Mouse (Mus musculus) neural tube, embryonic 13.5 days (tissue): ENCODE results near the gene Cxcl12. TPM values are rescaled to one million over a fixed set of nuclear protein-coding genes. Genes with fewer than 3 reads are reported as not detected.

Source experiments
- ATAC-seq: fragments of 200-750 bp; cut with Nextera tagmentation; 2 replicates; pipeline ENCODE4 v1.8.0; 2017; ENCODE audit warnings: low read depth, mild to moderate bottlenecking, moderate TSS enrichment, moderate library complexity
- H3K27ac ChIP-seq: fragments of 300-500 bp; sonication (generic); replicated peaks from 2 replicates; pipeline ENCODE4 v1.5.1; 2015; ENCODE audit warnings: moderate library complexity, mild to moderate bottlenecking, inconsistent platforms
- H3K27me3 ChIP-seq: fragments of 300-500 bp; sonication (generic); 2 replicates; pipeline ENCODE4 v1.6.1; 2015; ENCODE audit warnings: mild to moderate bottlenecking, inconsistent platforms
- H3K36me3 ChIP-seq: fragments of 300-500 bp; sonication (generic); 2 replicates; pipeline ENCODE4 v1.6.1; 2015; ENCODE audit warnings: mild to moderate bottlenecking, inconsistent platforms
- H3K4me1 ChIP-seq: fragments of 300-500 bp; sonication (generic); replicated peaks from 2 replicates; pipeline ENCODE4 v1.6.1; 2015; ENCODE audit warnings: inconsistent platforms
- H3K4me2 ChIP-seq: fragments of 300-500 bp; sonication (generic); 2 replicates; pipeline ENCODE4 v1.6.1; 2015; ENCODE audit warnings: inconsistent platforms, mild to moderate bottlenecking, moderate library complexity
- H3K4me3 ChIP-seq: fragments of 300-500 bp; sonication (generic); 2 replicates; pipeline ENCODE4 v1.5.1; 2015; ENCODE audit warnings: mild to moderate bottlenecking, inconsistent platforms
- H3K9ac ChIP-seq: fragments of 300-500 bp; sonication (generic); 2 replicates; pipeline ENCODE4 v1.6.1; 2015; ENCODE audit warnings: moderate library complexity, mild to moderate bottlenecking, inconsistent platforms
- H3K9me3 ChIP-seq: fragments of 300-500 bp; sonication (generic); 2 replicates; pipeline ENCODE4 v1.6.1; 2016; ENCODE audit warnings: inconsistent platforms
- WGBS: fragments of 180-500 bp; shearing (Covaris S2); methylation state at CpG from one replicate; pipeline ENCODE4 v1.1.7; 2015; 5-methylcytosine and 5-hydroxymethylcytosine counted together
- polyA plus RNA-seq: library from polyadenylated mRNA; unstranded; fragments of >200 nt; fragmentation: Nextera tagmentation; extraction: Ambion mirVana; gene quantifications from 2 replicates; pipeline ENCODE4 v1.2.1, GENCODE M21; 2015

The Cxcl12 gene
- polyA plus RNA-seq, 1 experiment from 2014 or later = 54.5 TPM

DNA sequence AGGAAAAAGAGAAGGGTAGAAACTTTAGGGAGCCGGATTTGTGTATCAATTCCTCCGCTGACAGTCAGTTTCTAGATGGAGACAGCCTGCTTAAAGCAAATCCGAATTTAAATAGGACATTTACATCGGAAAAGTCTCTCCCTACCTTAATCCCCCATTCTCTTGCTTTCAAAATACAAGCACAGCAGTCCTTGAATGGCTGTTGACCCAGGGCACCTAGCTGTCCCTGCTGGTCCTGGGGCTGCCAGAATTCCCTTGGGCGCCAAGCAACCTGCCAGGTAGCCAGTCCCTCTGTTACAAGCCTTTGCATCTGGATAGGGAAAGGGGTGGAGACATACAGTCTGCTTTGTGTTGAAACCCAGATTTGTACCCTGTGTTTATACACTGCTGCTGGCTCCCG lies 12.0 kb downstream of the Cxcl12 start:
- Histone ChIP-seq H3K4me3 (no peak overlapping the region), H3K9ac (no peak overlapping the region), H3K27me3 (peaks cover 23% of the 10 kb centered on the region), H3K36me3 (no peaks in the 10 kb centered on the region), H3K4me2 (no peak overlapping the region), H3K4me1 (peaks cover 9% of the 10 kb centered on the region), H3K27ac (no peak overlapping the region), H3K9me3 (no peaks in the 10 kb centered on the region)
- 38% methylated on average over 6 of the region's 6 CpGs for WGBS
- ATAC-seq = no peak

DNA sequence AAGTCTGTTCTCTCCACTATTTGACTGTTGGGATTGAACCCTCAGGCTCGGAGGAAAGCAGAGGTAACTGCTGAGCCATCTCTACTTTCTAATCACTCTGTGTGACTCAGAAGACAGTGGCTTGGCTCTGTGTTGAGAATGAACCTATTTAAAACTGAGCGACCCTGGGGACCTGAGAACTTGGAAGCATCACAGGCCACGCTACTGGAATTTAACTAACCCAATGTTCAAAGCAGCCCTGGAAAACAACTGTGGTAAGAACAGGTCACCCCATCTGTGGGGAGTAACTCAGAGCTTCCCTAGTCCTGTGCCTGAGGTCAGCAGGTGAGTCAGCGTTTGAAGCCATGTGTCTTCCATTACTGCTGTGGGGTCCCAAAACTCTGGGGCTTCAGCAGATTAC lies 17.0 kb downstream of the Cxcl12 start:
- Histone ChIP-seq H3K9ac (no peak overlapping the region), H3K4me2 (no peak overlapping the region), H3K36me3 (no peaks in the 10 kb centered on the region), H3K4me1 (no peaks in the 10 kb centered on the region), H3K27ac (no peak overlapping the region), H3K9me3 (no peaks in the 10 kb centered on the region), H3K4me3 (no peak overlapping the region), H3K27me3 (0 out of 2 replicates have a peak, but pooled peaks cover under 1% of the 10 kb centered on the region)
- 88% methylated on average over 4 of the region's 4 CpGs for WGBS
- no peak for ATAC-seq

DNA sequence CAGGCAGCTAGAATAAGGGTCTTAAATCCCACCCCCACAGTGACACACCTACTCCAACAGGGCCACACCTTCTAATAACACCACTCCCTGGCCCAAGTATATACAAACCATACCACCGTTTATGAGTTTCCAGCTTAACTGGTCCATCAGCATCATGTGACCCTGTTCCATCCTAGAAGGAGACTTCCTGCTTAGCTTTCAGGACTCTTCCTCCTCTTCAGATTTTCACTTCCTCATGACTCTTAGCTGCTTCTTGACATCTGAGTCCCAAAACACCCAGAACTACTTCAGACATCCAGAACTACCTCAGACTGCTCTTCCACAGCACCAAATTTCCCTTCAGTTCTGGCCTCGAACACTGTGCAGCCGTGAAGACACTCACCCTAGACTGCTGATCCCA lies 22.1 kb downstream of the Cxcl12 start:
- Histone ChIP-seq H3K9me3 (no peaks in the 10 kb centered on the region), H3K27ac (no peak overlapping the region), H3K4me3 (no peak overlapping the region), H3K4me1 (no peaks in the 10 kb centered on the region), H3K4me2 (no peak overlapping the region), H3K27me3 (no peaks in the 10 kb centered on the region), H3K36me3 (no peaks in the 10 kb centered on the region), H3K9ac (no peak overlapping the region)
- no peak for ATAC-seq
- 91% methylated on average over 3 of the region's 3 CpGs for WGBS

DNA sequence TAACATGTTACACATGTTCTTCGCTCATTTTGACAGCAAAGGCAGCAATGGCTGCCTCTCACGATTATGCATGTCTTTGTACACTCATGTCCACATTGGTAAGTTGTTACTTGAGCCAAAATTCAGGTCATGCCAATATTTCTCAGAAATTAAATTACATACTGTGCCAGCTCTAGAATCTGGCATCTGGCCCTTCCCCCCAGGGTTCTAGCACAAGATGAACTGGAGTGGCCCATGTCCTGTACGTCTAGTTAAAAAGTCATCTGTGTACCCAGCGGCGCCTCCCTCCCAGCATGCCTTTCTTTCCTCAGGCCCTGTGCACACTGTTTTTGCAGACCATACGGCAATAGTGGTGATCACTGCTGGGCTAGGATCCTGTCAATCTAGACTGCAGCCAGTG lies 23.4 kb downstream of the Cxcl12 start:
- Histone ChIP-seq H3K4me2 (no peak overlapping the region), H3K36me3 (no peaks in the 10 kb centered on the region), H3K9ac (no peak overlapping the region), H3K27me3 (no peaks in the 10 kb centered on the region), H3K9me3 (no peaks in the 10 kb centered on the region), H3K27ac (no peak overlapping the region), H3K4me1 (no peaks in the 10 kb centered on the region), H3K4me3 (no peak overlapping the region)
- ATAC-seq = no peak
- 93% methylated on average over 6 of the region's 6 CpGs for WGBS

DNA sequence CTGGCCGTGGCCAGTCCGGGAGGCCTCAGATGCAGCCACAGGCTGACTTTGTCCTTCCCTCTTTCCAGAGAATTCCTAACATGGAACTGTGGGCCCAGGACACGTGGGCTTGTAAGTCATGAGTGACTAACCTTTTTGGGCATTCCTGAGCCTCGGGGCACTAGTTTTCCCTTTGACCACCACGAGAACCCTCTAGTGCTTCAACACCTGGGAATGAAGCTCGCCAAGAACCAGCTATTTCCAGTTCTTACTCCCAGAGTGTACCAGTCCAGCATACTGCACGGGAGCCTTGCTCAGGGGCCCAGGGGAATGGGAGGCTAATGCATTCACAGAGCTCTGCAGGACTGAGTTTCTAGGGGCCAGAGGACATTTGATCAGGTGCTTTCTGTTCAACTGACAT lies 24.3 kb downstream of the Cxcl12 start:
- no peak overlapping the region for H3K27ac ChIP-seq
- no peak overlapping the region for H3K9ac ChIP-seq
- no peaks in the 10 kb centered on the region for H3K27me3 ChIP-seq
- no peaks in the 10 kb centered on the region for H3K4me1 ChIP-seq
- no peak overlapping the region for H3K4me3 ChIP-seq
- no peak overlapping the region for H3K4me2 ChIP-seq
- H3K36me3 ChIP-seq = no peaks in the 10 kb centered on the region
- 80% methylated on average over 7 of the region's 7 CpGs for WGBS
- ATAC-seq = no peak
- H3K9me3 ChIP-seq = no peaks in the 10 kb centered on the region

DNA sequence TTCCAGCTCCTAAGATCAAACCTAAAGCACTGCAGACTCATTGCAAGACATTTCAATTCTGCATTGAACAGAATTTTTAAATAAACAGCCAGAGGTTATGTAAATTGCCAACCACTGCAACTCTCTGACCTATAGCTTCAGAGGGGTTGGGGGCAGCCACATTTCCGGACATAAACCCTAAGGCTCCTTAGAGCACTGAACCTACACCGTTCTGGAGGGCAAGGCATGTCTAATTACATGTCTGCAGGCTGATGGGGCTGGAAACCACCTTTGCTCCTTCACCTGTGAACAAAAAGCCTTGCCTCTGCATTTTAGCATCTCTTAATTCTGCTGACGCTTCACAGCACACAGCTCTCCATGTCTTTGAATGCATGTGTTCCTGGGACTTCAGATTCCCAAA lies 26.9 kb downstream of the Cxcl12 start:
- Histone ChIP-seq H3K9me3 (no peaks in the 10 kb centered on the region), H3K27me3 (no peaks in the 10 kb centered on the region), H3K36me3 (no peaks in the 10 kb centered on the region), H3K4me2 (no peak overlapping the region), H3K4me1 (no peaks in the 10 kb centered on the region), H3K9ac (no peak overlapping the region), H3K4me3 (no peak overlapping the region), H3K27ac (no peak overlapping the region)
- ATAC-seq = no peak
- 87% methylated on average over 3 of the region's 3 CpGs for WGBS

DNA sequence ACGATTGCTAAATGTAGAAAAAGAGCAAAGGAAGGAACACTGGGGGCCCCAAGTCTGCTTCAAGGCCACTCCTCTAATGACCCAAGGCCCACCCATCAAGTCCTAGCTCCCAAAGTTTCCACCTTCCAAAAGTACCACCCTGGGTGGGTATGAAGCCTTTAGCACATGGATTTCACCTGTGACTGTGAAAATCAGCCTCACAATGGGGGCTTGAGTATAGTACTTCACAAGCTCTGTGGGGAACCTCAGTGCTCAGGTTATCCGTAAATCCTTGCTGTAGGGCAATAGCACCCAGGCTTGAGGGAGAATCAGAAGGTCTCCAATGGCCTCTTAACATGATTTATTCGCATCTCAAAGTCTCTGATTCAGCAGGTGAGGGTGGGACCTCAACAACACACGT lies 30.5 kb downstream of the Cxcl12 start:
- H3K9ac ChIP-seq = no peak overlapping the region
- no peak overlapping the region for H3K4me2 ChIP-seq
- no peak for ATAC-seq
- WGBS = 75% methylated on average over 4 of the region's 4 CpGs
- no peak overlapping the region for H3K4me3 ChIP-seq
- no peaks in the 10 kb centered on the region for H3K9me3 ChIP-seq
- no peak overlapping the region for H3K27ac ChIP-seq
- no peaks in the 10 kb centered on the region for H3K27me3 ChIP-seq
- no peaks in the 10 kb centered on the region for H3K4me1 ChIP-seq
- no peaks in the 10 kb centered on the region for H3K36me3 ChIP-seq

DNA sequence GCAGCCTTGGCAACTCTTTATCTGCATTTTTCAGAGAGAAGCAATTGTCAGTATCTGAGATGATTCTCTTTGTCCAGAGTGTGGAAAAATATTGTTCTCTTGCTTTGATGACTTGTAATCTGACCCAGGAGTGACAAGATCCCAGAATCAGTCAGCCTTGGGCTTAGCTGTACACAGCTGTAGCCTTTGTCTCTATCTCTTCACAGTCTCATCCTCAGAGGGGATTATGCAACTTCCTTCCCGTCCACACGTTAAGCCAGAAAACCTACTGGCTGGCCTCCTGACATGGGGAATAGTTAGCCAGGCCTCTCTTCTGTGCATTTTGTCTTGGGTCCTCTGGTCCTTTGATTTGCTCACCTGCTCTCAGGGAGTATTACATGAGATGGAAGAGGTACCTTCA lies 31.4 kb downstream of the Cxcl12 start:
- H3K4me2 ChIP-seq = no peak overlapping the region
- no peaks in the 10 kb centered on the region for H3K36me3 ChIP-seq
- H3K9me3 ChIP-seq = no peaks in the 10 kb centered on the region
- no peak overlapping the region for H3K9ac ChIP-seq
- no peak overlapping the region for H3K27ac ChIP-seq
- no peaks in the 10 kb centered on the region for H3K4me1 ChIP-seq
- WGBS = 47% methylated on average over 2 of the region's 2 CpGs
- no peak overlapping the region for H3K4me3 ChIP-seq
- H3K27me3 ChIP-seq = no peaks in the 10 kb centered on the region
- ATAC-seq = no peak

DNA sequence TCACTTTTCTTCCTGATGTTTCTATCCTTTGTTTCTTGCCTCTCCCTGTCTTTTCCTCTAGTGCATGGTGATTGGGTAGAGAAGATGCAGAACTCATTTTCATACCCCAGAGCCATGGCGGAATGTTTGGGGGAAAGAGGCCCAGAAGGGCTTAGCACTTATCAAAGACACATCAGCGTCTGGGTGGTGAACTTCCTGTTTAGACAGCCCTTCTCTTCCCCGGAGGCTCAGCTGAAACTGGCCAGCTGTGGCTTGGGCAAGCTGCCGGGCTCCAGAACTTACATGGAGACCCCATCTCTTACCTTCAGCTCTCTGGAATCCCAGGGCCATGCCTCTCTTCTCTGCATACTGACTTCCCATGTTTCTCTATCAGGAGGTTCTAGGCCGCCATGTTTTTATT lies 32.6 kb downstream of the Cxcl12 start:
- Histone ChIP-seq H3K27ac (no peak overlapping the region), H3K36me3 (no peaks in the 10 kb centered on the region), H3K4me3 (no peak overlapping the region), H3K9me3 (no peaks in the 10 kb centered on the region), H3K4me1 (no peaks in the 10 kb centered on the region), H3K9ac (no peak overlapping the region), H3K4me2 (no peak overlapping the region), H3K27me3 (no peaks in the 10 kb centered on the region)
- WGBS = 78% methylated on average over 5 of the region's 5 CpGs
- no peak for ATAC-seq

DNA sequence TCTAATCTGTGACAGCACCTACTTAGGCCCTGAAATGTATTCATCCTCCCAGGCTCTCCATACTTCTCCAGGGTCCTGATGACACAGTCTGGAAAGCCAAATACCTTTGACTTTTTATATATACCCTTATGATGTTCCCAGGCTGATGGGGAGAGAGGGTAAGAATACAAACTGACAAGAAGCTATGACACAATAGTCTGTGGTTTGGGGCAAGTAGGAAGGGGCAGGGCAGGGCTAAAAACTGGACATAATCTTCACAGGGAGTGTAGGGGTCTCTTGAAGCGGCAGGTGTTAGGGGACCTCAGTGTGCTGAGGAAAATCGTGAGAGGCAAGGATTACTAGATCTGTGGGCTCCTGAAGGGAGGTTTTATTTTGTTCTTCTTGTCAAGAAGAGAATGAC lies 33.1 kb downstream of the Cxcl12 start:
- H3K4me1 ChIP-seq = no peaks in the 10 kb centered on the region
- H3K9me3 ChIP-seq = no peaks in the 10 kb centered on the region
- no peak overlapping the region for H3K4me2 ChIP-seq
- no peak overlapping the region for H3K4me3 ChIP-seq
- no peak overlapping the region for H3K9ac ChIP-seq
- no peaks in the 10 kb centered on the region for H3K36me3 ChIP-seq
- H3K27me3 ChIP-seq = no peaks in the 10 kb centered on the region
- 93% methylated on average over 2 of the region's 2 CpGs for WGBS
- no peak for ATAC-seq
- H3K27ac ChIP-seq = no peak overlapping the region

DNA sequence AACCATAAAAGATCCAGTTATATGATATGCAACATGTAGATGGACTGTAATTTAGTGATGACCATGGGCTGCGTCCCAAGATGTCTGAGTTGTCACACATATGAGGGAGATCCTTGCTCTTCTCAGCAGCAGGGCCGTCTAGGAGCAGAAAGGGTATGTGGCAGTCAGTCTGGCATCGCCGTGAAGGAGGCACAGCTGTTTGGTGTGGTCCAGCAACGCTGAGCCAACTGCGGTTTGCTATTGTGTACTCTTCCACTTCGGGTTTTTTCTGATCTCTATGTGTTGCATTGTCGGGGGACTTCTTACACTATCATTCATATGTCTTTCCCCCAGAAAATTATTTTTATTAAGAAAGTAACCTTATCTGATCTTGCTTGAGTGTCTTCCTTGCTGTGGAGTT lies 33.5 kb downstream of the Cxcl12 start:
- H3K9me3 ChIP-seq = no peaks in the 10 kb centered on the region
- H3K9ac ChIP-seq = no peak overlapping the region
- no peaks in the 10 kb centered on the region for H3K4me1 ChIP-seq
- H3K27me3 ChIP-seq = no peaks in the 10 kb centered on the region
- no peak overlapping the region for H3K4me2 ChIP-seq
- no peak overlapping the region for H3K4me3 ChIP-seq
- no peaks in the 10 kb centered on the region for H3K36me3 ChIP-seq
- 89% methylated on average over 8 of the region's 8 CpGs for WGBS
- H3K27ac ChIP-seq = no peak overlapping the region
- no peak for ATAC-seq

DNA sequence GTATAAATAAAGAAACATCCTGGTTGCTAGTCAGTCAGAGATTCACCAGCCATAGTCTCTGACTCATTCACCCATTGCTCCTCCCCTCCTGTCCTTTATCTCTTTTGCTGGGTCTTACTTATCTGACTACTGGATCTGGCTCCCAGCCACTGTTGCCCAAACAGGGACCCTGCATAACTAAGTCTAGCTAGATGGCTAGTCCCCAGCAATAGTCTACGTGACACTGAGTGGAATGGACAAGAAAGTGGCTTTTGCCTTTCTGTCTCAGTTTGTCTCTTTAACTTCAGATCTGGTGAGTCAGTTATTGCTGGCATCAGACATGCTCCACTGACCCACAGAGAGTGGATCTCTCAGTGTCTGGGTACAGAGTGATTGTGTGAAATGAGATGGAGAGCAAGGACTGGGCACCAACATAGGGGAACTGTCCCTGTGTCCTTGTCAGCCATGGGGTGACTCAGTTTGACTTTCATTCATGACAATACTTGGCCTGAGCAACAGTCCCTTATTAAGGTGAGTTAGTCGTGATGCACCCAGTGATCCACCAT lies 34.6 kb downstream of the Cxcl12 start:
- H3K27me3 ChIP-seq = no peaks in the 10 kb centered on the region
- no peak overlapping the region for H3K4me3 ChIP-seq
- H3K4me2 ChIP-seq = no peak overlapping the region
- H3K4me1 ChIP-seq = no peaks in the 10 kb centered on the region
- no peaks in the 10 kb centered on the region for H3K36me3 ChIP-seq
- no peaks in the 10 kb centered on the region for H3K9me3 ChIP-seq
- WGBS = 85% methylated on average over 2 of the region's 2 CpGs
- no peak overlapping the region for H3K9ac ChIP-seq
- no peak overlapping the region for H3K27ac ChIP-seq
- no peak for ATAC-seq

DNA sequence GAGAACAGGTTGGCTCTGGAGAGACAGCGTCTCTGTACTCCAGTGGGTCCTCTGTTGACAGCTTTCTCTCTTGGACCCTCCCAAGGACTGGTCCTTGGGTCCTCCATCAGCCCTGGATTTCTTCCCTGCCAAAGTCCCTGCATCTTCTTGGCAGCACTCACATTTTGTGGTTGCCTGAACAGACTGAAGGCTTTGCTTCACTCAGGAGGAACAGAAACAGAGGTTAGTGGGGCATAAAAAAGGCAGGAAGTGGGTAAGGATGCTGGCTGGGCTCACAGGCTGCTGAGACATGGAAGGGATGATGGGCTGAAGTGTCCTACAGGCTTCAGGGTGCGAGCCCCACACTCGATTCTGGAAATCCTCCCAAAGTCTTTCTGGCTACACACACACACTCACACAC lies 35.8 kb downstream of the Cxcl12 start:
- H3K9ac ChIP-seq = no peak overlapping the region
- no peaks in the 10 kb centered on the region for H3K4me1 ChIP-seq
- H3K27me3 ChIP-seq = no peaks in the 10 kb centered on the region
- H3K4me3 ChIP-seq = no peak overlapping the region
- no peaks in the 10 kb centered on the region for H3K36me3 ChIP-seq
- no peak overlapping the region for H3K27ac ChIP-seq
- WGBS = 88% methylated on average over 3 of the region's 3 CpGs
- no peak overlapping the region for H3K4me2 ChIP-seq
- ATAC-seq = no peak
- no peaks in the 10 kb centered on the region for H3K9me3 ChIP-seq
